Mouse (Mus musculus) spleen, postnatal 10 days (tissue): ENCODE measurements around the gene Srd5a3.

Source experiments
- DNase-seq, 2 experiments: peaks; one replicate each; pipeline ENCODE4 v3.0.0; 2021 to 2022; ENCODE audit warnings: low spot score in 2 of 2

Gene Srd5a3

DNA sequence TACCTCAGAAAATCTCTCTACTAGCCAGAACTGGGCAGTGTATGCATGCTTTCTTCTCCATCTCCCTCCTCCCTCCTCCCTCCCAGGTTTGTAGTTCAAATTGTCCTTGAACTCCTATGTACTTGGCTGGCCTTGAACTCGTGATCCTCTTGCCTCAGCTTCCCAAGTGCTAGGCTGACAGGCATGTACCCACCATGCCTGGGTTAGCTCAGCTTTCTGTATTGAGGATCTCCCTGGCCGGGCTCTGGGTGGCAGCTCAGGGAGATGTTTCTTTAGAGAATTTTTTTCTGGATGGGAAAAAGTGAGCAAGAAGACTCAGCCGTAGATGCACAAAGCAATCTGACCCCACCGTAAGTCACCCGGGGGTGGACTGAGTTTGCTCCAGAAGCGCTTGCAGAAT, 12.9 kb downstream of the Srd5a3 start:
- no peak for DNase-seq

DNA sequence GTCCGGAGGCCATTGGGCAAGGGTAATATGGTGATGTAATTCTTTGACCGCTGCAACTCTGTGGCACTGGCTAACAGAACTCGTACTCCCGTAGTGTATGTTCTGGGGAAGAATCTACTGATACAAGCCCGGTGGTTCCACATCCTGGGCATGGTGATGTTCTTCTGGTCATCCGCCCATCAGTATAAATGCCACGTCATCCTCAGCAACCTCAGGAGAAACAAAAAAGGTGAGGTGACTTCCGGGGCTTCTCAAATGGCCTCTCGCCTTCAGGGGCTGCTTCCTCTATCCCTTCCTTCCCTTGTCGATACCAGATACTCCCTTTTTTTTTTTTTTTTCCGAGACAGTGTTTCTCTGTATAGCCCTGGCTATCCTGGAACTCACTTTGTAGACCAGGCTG, 13.4 kb downstream of the Srd5a3 start:
- no peak for DNase-seq

DNA sequence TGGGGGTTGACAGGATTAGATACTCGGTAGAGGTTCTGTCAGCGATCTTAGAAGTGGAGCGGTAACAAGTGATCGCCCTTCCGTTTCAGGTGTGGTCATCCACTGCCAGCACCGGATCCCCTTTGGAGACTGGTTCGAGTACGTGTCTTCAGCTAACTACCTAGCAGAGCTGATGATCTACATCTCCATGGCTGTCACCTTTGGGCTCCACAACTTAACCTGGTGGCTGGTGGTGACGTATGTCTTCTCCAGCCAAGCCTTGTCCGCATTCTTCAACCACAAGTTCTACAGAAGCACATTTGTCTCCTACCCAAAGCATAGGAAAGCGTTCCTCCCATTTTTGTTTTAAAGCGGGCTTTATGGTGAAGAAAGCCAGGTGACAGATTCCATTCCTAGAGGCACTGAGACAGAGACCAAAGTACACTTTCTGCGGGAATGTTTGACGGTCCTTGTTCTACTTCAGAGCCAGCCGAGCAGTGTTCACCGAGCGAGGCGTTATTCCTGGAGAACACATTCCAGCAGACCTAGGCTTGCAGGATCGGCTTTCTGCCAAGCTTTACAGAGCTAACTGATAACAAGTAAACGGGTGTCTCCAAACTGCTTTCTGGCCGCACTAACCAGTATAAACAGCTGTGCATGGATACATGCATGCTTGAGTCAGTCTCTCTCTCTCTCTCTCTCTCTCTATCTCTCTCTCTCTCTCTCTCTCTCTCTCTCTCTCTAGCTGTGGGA, 14.5 kb downstream of the Srd5a3 start:
- DNase-seq: no peak

DNA sequence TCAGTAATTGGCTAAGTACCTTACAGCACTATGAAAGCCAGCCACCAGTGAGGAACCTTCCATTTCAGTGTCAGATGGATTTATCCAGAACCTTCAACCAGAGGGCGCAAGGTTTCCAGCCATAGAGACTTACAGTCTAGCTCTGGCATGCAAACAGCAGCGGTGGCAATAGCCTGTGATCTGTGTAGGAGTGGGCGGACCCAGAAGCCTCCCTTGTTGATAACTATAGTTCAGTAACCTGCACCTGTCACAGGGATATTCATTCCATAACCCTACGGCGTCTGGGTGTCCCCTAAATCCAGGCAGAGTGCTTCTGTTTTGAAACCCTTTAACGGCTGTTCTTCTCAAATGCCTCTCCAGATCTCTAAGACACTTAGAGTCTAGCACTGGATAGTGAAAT, 19.5 kb downstream of the Srd5a3 start:
- DNase-seq: peak in 1 of 2 experiments; percentile 9

DNA sequence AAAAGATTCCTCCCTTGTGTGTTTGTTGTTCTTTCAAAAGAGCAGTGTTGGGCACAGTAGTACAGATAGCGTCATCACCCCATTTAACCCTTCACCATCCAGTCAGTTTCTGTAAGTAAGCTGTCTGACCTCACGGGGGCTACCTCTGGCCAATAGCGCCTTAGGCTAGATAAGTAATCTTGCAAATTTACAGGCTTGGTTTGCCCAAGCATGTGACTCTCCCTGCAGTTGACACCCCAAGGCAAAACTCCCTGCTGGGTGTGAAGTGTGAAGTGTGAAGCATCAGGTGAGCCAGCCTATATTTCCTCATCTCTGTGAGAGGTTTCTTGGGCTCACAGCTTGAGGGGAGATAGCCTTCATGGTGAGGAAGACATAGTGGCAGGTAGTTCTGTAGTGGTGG, 20.0 kb downstream of the Srd5a3 start:
- DNase-seq: peak in 1 of 2 experiments; percentile 3

DNA sequence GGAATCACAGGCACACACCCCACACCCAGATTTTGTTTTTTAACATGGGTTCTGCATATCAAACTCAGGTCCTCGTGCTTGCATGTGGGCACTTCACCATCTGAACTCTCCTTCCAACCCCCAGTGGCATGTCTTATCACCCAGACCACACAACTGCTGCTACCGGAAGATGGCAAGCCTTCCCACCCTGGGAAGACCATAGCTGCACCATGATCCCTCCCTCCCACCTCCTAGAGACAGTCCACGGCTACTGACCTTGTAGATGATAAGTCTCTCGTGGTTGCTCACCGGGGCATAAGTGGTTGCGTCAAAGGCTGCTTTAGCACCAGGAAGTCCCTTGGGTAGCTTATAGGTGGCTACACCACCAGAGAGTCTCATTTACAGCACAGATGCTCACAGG, 21.4 kb downstream of the Srd5a3 start:
- DNase-seq: peak in 1 of 2 experiments; percentile 35

DNA sequence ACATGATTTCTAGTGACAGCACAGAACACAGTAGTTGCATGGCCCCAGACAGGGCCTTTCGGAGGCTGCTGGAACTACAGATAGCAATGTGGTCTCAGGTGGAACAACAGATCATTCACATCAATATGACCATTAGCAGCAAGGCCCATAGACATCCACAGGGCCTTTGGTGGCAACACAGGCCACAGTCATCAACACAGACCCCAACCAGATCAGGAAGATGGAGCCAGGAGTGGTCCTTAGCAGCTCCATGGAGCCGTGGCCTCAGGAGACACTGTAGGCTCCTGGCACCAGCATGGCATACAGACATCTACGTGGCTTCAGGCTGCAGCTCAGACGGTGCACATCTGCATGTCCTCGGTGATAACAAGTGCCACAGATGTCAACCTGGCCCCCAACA, 22.9 kb downstream of the Srd5a3 start:
- DNase-seq: no peak

DNA sequence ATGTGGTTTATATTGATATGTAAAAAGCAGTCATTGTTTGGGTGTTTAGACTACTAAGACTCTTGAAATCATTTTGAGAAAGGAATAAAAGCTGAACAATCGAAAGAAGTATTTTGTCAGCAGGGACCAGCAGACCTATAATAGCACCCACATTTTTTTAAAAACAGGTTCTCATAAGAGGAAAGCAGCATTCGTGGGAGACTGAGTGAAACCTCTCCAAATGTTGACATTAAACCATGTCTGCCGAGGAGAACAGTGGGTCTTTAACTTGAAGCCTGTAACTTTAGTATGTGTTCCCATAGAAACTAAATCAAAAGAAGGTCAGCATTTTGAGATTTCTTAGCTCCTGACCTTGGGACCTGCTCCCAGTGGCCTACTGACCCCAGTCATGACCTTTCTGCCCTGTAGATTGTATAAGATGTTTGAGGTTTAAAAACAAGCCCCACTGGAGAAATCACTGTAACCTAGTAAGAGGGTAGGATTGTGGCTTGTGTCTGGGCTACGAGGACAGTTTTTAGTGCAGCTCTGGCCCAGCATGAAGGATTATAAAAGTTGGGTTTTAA, 23.8 kb downstream of the Srd5a3 start:
- no peak for DNase-seq

DNA sequence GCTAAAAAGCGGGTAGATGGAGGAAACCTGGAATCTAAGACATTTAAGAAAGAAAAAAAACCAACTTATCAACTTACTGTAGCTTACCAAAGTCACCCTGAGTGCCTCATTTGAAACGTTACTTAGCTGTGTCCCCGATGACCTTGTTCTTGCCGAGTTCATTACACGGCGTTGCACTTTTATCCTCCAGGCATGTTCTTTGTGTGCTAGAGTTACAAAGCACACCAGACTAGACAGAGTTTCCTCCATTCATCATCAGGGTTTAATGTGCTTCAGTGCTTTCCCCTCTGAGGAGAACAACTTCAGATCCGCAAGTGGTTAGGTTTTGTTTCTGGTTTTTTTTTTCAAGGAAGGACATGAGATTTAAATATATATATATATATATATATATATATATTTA, 24.8 kb downstream of the Srd5a3 start:
- no peak for DNase-seq

DNA sequence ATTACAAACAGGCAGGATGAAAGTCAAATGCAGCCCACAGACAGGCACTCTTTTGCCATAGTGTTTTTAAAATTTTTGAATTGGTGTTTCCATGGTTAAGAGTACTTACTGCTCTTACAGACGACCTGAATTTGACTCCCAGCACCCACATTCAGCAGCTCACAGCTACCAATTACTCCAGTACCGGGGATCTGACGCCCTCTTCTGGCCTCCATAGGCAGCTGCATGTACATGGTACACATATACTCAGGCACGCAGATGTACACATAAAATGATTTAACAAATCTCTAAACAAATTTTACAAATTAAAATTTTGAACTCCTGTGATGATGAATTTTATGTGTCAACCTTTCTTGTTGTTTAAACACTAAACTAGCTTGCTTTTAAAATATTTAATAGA, 30.5 kb downstream of the Srd5a3 start:
- DNase-seq: no peak

DNA sequence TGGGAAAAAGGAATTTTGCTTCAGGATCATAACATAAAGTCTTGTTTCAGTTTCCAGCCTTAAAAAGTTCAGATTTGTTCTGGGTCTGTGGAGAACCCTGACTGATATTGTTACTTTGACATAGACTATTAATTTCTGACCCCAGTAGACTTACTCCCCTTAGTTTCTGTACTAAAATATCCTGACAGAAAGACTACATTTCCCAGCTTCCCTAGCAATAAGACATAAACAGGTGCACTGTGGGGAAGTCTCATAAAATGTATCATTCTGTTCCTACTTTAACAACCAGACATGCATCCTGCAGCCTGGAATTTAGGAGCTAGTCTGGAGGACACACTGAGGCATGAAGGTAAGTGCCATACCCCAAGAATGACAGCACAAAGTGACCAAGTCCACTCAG, 31.0 kb downstream of the Srd5a3 start:
- no peak for DNase-seq

DNA sequence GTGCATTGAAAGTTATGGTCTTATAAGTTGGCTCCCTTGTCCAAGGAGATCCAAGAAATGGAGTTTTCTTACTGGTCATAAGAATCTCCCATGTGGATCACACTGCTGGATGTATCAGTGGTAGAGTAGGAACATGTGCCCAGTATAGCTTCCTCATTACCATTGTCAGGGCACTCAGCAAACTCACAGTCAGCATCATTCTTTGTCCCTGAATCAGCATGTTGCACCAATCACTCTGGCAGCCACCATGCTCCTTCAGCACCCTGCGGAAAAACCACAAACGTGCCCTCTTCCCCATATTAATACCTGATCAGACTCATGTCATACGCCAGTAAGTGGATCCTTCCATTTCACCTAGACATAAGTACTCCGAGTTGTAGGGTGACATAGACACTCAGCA, 35.0 kb downstream of the Srd5a3 start:
- no peak for DNase-seq

DNA sequence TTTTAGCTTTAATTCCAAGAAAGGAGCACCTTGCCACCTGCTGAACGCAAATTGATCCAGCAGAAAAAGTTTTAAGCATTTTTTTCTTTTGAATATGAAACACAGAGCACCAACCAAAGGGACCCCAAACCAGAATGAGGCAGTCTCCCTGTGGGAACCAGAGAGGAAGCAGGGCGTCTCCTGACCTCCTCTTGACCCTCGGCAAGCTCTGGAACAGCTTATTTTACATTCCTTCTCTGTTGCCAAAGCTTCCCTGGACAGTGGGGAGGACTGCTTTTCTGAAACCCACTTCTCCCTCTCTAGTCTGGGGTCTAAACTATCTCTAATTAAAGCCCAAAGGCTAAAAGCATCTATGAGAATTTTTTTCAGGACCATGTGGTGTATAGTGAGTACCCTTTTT, 36.3 kb downstream of the Srd5a3 start:
- DNase-seq: no peak

DNA sequence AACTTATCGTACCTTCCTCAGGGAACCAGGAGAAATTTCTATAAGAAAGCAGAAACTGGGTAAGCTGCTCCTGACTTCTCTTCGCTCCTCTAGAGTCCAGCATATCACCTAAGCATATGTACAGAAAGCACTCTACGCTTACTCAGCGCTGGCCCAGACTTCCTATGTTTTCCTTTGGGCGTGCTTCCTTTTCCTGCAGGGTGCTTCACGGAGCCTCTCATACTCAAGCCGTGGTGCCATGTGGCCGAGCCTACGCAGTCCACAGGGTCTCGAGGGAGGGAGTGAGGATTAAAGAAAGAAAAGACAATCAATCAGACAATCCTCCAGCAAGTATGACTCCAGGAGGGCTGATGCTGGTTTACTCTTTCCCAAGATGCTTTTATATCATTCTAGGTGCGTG, 36.8 kb downstream of the Srd5a3 start:
- no peak for DNase-seq

DNA sequence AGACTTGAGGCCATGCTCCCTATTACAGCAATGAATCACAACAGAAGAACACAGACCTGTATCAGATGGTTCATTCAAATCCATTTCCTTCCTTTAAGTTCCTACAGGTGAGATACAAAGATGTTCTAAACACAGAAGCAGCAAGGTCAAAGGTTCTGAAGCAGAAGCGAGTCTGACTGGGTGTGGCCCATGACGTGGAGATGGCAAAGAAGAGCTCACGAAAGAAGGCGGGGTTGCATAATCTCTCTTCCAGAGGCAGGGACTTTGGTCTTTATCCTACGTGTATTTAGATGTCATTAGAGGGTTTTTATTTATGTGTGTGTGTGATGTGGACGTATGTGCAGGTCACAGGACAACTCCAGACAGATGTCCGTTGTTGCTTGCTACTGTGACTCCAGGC, 37.6 kb downstream of the Srd5a3 start:
- no peak for DNase-seq

DNA sequence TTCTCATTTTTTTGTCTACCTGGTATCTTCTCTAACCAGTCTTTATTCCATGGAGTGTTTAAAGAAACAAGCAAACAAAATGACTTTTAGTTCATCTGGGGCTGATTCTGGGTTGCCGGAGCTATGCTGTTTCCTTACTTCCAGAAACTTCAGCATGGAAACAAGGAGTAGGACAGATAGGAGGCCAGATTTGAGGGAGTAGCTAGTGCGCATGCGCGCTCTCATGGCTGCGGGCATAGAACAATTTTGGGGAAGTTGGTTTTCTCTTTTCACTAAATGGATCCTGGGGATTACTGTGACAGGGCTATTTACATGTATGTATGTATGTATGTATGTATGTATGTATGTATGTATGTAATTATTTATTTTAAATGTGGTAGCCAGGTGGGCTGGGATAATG, 39.1 kb downstream of the Srd5a3 start:
- DNase-seq: no peak

DNA sequence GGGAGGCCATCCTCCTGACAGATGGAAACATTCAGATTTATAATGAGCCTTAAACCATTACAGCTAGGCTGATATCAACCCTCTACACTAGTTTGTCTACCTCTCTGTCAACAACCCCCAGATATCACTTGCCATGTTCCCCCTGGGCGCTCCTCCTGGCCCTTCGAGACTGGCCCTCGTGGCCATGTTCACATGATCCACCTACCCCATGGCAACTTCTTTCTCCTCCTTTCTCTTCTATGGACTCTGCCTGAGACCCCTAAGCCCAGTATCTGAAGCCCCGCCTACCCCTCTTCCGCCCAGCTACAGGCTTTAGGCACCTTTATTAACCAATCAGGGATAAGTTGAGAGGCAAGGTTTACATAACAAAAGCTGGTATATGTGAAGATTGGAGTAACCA, 39.7 kb downstream of the Srd5a3 start:
- DNase-seq: no peak

DNA sequence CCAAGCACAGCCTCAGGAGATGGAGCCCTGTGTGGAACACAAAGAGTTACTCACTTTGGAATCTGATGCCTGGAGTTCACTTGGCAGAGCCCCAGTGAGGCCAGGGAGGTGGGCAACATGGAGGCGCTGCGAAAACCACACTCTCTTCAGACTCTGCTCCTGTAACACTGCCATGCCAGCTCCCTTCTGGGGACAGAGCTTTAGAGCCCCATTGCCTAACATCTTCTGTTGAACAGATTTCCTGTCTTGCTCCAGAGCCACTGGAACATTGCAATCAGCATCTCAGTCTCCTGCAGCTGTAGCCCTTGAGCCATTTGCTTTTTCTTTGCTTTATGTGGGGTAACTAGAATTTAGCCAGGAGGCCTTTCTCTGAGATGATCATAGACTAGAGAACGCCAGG, 42.3 kb downstream of the Srd5a3 start:
- DNase-seq: no peak

DNA sequence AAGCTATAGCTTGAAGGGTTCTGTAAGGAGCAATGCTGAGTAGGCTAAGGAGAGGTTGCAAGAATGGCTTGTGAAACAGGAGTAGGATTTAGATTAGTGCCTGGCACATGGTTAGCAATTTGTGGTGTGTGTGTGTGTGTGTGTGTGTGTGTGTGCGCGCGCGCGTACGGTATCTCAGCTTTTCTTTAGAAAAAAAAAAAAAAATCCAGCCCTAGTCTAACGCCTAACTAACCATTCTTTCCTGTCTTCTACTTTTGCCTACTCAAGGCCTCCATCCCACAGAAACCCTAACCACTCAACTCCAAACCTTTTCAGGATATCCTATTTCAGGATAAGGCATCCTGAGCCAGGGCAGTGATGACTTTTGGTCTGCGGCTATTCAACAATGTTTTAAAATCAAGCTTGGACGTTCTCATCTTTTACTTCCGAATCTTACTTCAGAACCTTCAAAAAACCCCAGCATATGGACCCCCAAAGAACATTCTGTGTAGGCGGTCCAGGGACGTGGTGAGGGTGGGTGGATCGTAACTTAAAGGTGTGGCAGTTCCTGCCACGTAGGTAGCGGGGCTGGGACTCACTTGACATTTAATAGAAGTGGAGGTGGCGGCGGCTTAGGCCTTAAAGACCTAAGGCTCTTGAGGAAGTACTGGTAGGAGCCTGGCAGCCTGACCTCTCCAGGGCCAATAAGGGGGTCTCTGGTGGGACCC, 43.1 kb downstream of the Srd5a3 start:
- no peak for DNase-seq

DNA sequence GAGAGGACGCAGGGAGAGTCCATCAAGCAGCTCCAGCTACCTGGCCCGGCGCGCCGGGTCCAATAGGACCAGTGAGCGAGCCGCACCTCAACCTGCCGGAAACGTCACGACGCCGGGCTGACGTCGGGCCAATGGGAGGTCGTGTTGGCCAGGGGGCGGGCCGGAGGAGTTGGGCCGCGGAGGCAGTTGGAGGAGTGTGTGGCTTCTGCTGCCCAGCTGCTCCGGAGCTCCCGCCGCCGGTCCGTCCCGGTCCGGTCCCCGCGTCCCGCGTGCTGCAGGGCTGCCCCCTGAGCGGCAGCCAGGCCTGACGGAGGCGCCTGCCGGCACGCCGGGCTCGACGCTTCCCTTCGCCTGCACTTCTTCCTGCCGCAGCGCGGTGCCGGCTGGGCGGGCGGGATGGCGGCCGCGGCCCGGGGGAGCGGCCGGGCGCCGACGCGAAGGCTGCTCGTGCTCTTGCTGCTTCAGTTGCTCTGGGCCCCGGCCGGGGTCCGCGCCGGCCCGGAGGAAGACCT, 43.7 kb downstream of the Srd5a3 start, which contains the start of gene Tmem165:
Tmem165 (plus strand) TSS at position 131 of the 512 bp plus-strand sequence.
- DNase-seq: peak; percentile 88 to 94

DNA sequence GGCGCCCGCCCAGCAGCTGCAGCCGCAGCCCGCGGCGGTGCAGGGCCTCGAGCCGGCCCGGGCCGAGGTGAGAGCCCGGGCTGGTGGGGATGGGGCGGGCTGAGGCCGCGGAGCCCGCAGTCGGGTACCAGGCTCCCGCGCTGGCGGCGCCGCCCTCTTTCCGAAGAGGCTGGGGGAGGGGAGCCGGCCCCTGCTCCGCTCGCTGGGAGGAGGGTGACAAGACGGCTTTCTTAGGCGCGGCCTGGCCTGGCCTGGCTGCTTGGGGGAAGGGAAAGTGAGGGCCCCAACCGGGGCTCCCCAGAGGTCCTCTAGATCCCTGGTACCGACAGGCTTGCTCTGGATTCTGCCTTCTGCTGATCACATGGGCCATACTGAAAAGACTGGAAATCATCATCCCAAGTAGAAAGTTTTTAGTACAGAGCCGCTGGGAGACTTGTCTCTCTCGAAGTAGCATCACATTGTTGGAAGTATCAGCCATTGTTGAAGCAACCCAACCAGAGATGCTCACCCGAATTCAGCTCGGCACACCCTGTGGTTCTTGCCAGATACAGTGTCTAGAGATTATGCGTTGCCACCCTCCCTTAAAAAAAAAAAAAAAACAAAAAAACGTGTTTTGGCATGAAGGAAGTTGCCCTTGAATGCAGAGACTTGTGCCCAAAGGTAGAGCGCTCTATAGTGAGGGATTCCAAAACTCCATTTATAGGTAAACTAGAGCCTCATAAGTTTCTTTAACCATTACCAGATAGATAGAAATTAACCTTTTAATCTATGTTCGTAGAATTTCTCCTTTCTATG, 44.4 kb downstream of the Srd5a3 start:
- peak in 1 of 2 experiments; percentile 73 for DNase-seq

DNA sequence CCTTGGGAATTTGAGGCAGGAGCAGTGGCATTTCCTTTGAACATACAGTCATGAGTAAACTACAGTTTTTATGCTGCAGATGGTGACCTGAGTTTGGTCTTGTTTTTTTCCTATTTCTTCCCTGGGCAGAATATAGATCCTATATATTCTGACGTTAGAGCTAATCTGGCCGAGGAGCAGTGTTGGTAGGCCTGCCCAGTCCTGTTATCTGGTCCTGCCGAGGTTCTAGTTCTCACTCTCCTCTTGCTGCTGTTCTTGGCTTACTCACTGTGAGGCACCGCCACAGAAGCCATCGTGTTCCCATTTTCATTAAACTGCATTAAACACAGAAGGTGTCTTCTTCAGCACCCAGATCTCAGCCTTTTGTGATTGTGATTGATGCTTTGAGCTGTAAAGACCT, 47.8 kb downstream of the Srd5a3 start:
- DNase-seq: no peak
